In the genomic region with DNA sequence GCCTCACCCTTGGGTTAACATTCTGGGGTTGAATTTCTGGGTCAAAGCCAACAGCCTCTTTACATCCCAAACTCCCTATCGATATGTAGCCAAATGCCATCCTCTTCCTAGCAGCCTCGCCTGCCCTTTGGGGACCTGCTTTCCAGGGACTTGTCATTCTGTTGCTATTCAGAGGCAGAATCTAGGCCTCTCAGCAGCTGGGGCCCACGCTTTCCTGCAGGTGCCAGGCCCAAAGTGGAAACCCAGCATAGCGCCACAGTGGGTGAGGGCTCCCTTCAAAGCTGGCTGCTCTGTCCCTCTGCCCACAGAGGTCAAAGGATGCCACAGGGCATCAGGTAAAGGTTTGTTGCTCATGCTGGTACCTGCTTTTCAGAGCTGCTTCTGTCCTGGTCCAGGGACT, we compare ENCODE assay signal across 21 mouse cellular contexts. TPM values are rescaled to one million over a fixed set of nuclear protein-coding genes. Genes with fewer than 3 reads are reported as not detected.
DNase-seq lines count a peak whose midpoint lies in the region; ATAC-seq lines count a peak whose summit lies in the region.
"Had no signal": no experiment of that assay in that cellular context is flagged by ENCODE, and none has a peak within 500 bp of the region (broad histone marks: within the 10 kb centered on the region; RNA-seq: fewer than 3 reads in every experiment).

No protein-coding gene starts in this region.

- peaks cover 3% of the 10 kb centered on the region; the same call in 1 of the 2 replicates for H3K27me3 ChIP-seq in hindbrain, embryonic 10.5 days (ENCODE audit: insufficient read depth, poor library complexity, severe bottlenecking)
- no peaks in the 10 kb centered on the region for H3K27me3 ChIP-seq in hindbrain, embryonic 16.5 days (replicated peaks; ENCODE audit: control insufficient read depth, insufficient read depth, low read length)
- H3K27me3 ChIP-seq: embryonic facial prominence, embryonic 12.5 days; forebrain, embryonic 15.5 days had no signal

- no peak for ATAC-seq in hindbrain, embryonic 16.5 days
- ATAC-seq: forebrain, embryonic 15.5 days had no signal

- H3K4me3 ChIP-seq in hindbrain, embryonic 10.5 days: no peak overlapping the region
- H3K4me3 ChIP-seq in hindbrain, embryonic 16.5 days (ENCODE audit: low read length): no peak overlapping the region
- H3K4me3 ChIP-seq: embryonic facial prominence, embryonic 12.5 days; forebrain, embryonic 15.5 days; heart, embryonic 10.5 days had no signal

- H3K9me3 ChIP-seq in hindbrain, embryonic 10.5 days: no peaks in the 10 kb centered on the region
- H3K9me3 ChIP-seq in hindbrain, embryonic 16.5 days (ENCODE audit: control insufficient read depth, low read length): no peaks in the 10 kb centered on the region
- H3K9me3 ChIP-seq: embryonic facial prominence, embryonic 12.5 days; forebrain, embryonic 15.5 days; heart, embryonic 10.5 days had no signal

- H3K4me2 ChIP-seq in hindbrain, embryonic 16.5 days (ENCODE audit: low read length): no peak overlapping the region
- H3K4me2 ChIP-seq: embryonic facial prominence, embryonic 12.5 days; forebrain, embryonic 15.5 days; hindbrain, embryonic 14.5 days had no signal

- 89% methylated on average over 4 of the region's 4 CpGs for WGBS in hindbrain, embryonic 10.5 days
- WGBS in hindbrain, embryonic 16.5 days: 76% methylated on average over 4 of the region's 4 CpGs

- peaks cover 9% of the 10 kb centered on the region; the same call in 1 of the 2 replicates for H3K36me3 ChIP-seq in hindbrain, embryonic 10.5 days
- H3K36me3 ChIP-seq in hindbrain, embryonic 16.5 days (ENCODE audit: control insufficient read depth, insufficient read depth, low read length): no peaks in the 10 kb centered on the region
- H3K36me3 ChIP-seq: embryonic facial prominence, embryonic 12.5 days; forebrain, embryonic 15.5 days had no signal

- peaks cover 21% of the 10 kb centered on the region for H3K4me1 ChIP-seq in hindbrain, embryonic 10.5 days (replicated peaks)
- peaks cover 18% of the 10 kb centered on the region for H3K4me1 ChIP-seq in hindbrain, embryonic 16.5 days (ENCODE audit: control insufficient read depth, insufficient read depth, low read depth, low read length)

- no peak overlapping the region for H3K9ac ChIP-seq in hindbrain, embryonic 16.5 days (ENCODE audit: low read depth, low read length)
- H3K9ac ChIP-seq: embryonic facial prominence, embryonic 12.5 days; forebrain, embryonic 15.5 days; hindbrain, embryonic 14.5 days had no signal

- peak; percentile 37 to 49 for DNase-seq in frontal cortex, postnatal 36 days (ENCODE audit: low spot score in 2 of 2)
- DNase-seq in frontal cortex, postnatal 14 days (ENCODE audit: low spot score in 2 of 2): no peak
- no peak for DNase-seq in hindbrain, embryonic 10.5 days (ENCODE audit: low spot score)
- DNase-seq in right cerebral cortex, adult 2 months (ENCODE audit: low spot score in 2 of 2): peak; percentile 35 to 41
- no peak for DNase-seq in right cerebral cortex, postnatal 10 days (ENCODE audit: low spot score in 2 of 2)
- no peak for DNase-seq in kidney, postnatal 14 days
- DNase-seq: adrenal gland, postnatal 10 days; cerebellum, adult 11-12 months; cerebellum, adult 9-10 months; cerebellum, postnatal 25 days; gastrocnemius, postnatal 36 days; heart, adult 11 months; heart, postnatal 10 days had no signal

- H3K27ac ChIP-seq in hindbrain, embryonic 10.5 days: 0 out of 2 replicates have a peak overlapping the region, but pooled peaks have one; percentile 13
- H3K27ac ChIP-seq in hindbrain, embryonic 16.5 days (ENCODE audit: low read depth, low read length): no peak overlapping the region
- H3K27ac ChIP-seq: embryonic facial prominence, embryonic 12.5 days; forebrain, embryonic 15.5 days; heart, embryonic 10.5 days; hindbrain, embryonic 14.5 days had no signal

RNA-seq across cellular contexts. Expression of gene Osbpl5, which starts 23.0 kb away (rescaled TPM):
- 15.8 and 20.8 TPM in 2 replicates for polyA plus RNA-seq in hindbrain, embryonic 10.5 days (2016; fragmentation: Nextera tagmentation; extraction: Ambion mirVana)
- polyA plus RNA-seq in hindbrain, embryonic 16.5 days (2015; fragmentation: Nextera tagmentation; extraction: Ambion mirVana): 43.7 and 44.9 TPM in 2 replicates

RNA-seq across cellular contexts. Expression of gene Mrgprg, which starts 33.0 kb away (rescaled TPM):
- polyA plus RNA-seq in hindbrain, embryonic 10.5 days (2016; fragmentation: Nextera tagmentation; extraction: Ambion mirVana): not detected in 2 replicates
- polyA plus RNA-seq in hindbrain, embryonic 16.5 days (2015; fragmentation: Nextera tagmentation; extraction: Ambion mirVana): not detected in 2 replicates
- polyA plus RNA-seq: C2C12; cortical plate, adult 2 months; embryonic facial prominence, embryonic 12.5 days; forebrain, embryonic 11.5 days; forebrain, embryonic 15.5 days; hindbrain, embryonic 14.5 days had no signal

RNA-seq across cellular contexts. Expression of gene Tnfrsf23, which starts 48.1 kb away (rescaled TPM):
- polyA plus RNA-seq in hindbrain, embryonic 10.5 days (2016; fragmentation: Nextera tagmentation; extraction: Ambion mirVana): 0.30 and 0.50 TPM in 2 replicates
- polyA plus RNA-seq in hindbrain, embryonic 16.5 days (2015; fragmentation: Nextera tagmentation; extraction: Ambion mirVana): 0.71 and 1.5 TPM in 2 replicates
- polyA plus RNA-seq: forebrain, embryonic 11.5 days had no signal

RNA-seq across cellular contexts. Expression of gene Mrgpre, which starts 50.6 kb away (rescaled TPM):
- 2.2 and 2.7 TPM in 2 replicates for polyA plus RNA-seq in hindbrain, embryonic 10.5 days (2016; fragmentation: Nextera tagmentation; extraction: Ambion mirVana)
- polyA plus RNA-seq in hindbrain, embryonic 16.5 days (2015; fragmentation: Nextera tagmentation; extraction: Ambion mirVana): 10.8 and 14.2 TPM in 2 replicates

Comparison
In these comparisons a context has a peak if more than half of its experiments do, and no peak if none do; other contexts are left out.
1. DNase-seq: peak in frontal cortex, postnatal 36 days (2 of 2) and right cerebral cortex, adult 2 months (2 of 2); none in frontal cortex, postnatal 14 days (0 of 2), hindbrain, embryonic 10.5 days (single experiment), right cerebral cortex, postnatal 10 days (0 of 2) and kidney, postnatal 14 days (single experiment).